Mouse (Mus musculus): ENCODE data around the gene Pcsk5.

DNA sequence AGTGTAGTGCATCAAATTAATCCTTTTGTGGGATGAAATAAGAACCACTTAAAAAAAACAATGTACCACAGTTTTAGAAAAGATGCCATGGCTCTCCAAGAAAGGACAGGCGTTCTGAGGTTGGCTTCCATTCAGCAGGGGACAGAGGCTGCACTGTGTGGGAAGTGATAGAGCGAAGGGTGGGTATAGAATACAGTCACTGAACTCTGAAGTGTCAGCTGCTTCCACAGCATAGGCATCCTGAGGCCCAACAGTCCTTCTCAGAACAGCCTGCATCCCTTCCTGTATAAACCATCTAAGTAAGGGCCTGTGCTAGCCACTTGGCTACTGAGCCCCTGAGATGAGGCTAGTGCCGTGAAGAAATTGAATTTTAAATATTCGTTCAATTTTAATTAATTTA is 271.3 kb downstream of the Pcsk5 start:
- no peak for TF ChIP-seq CTCF (IDR thresholded peaks at IDR 0.05; ENCODE audit: extremely low read depth, insufficient read depth, low read length)
- TF ChIP-seq POLR2A (IDR thresholded peaks at IDR 0.05; ENCODE audit: extremely low read depth, insufficient read depth, low read length), result no peak

All from cortical plate, adult 2 months (tissue).